Mouse (Mus musculus) olfactory bulb, adult 2 months (tissue): ENCODE measurements around the gene Impdh2.

Experiments used
- CTCF ChIP-seq: fragments of 200-500 bp; IDR thresholded peaks from 2 replicates; pipeline ENCODE4 v1.5.1; 2012; ENCODE audit warnings: low read depth, mild to moderate bottlenecking, low read length, moderate library complexity; ENCODE audit not compliant: insufficient read depth
- POLR2A ChIP-seq: fragments of 200-500 bp; IDR thresholded peaks from 2 replicates; pipeline ENCODE4 v1.6.1; 2012; ENCODE audit warnings: mild to moderate bottlenecking, low read depth, low read length, moderate library complexity; ENCODE audit not compliant: insufficient read depth

GRCm38 (mm10) chr9:108573774-108574690, 13.9 kb downstream of the Impdh2 start:
- TF ChIP-seq CTCF (no peak), POLR2A (no peak)
